Mouse (Mus musculus): ENCODE results near the gene Svs1. TPM values are rescaled to one million over a fixed set of nuclear protein-coding genes. Genes with fewer than 3 reads are reported as not detected.

The Svs1 gene
- polyA plus RNA-seq, 1 experiment = not detected

DNA sequence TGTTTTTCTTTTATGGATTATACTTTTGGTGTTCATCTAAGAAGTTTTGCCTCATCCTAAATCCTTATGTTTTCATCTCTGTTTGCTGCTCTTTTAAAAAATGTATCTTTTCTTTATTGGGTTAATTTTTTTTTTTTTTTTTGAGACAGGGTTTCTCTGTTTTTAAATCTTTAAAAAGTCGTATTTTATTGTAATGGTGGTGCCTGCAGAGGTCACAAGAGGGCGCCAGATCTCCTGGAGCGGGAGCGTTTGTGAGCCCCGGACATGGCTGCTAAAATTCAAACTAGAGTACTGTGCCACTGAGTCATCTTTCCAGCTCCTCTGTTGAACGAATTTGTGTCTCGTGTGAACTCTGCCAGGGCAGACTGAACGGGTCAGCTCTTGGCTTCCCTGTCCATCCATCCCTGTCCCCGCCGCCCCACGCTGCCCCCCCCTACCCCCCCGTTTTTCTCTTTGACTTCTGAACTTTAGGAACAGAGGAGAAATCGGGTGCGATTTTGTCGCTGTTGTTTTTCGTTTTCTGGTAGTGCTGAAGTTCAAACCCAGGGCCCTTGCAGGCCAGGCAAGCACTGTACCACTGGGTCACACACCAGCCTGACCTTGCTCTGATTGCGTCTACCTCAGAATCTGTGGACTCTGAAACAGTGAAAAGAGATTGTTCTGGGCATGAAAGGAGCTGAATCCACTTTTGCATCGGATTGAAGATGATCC lies 53.0 kb downstream of the Svs1 start:
- no peak overlapping the region for H3ac ChIP-seq (ENCODE audit: control insufficient read depth, insufficient read length)
- H3K36me3 ChIP-seq (ENCODE audit: control insufficient read depth, insufficient read depth) = no peaks in the 10 kb centered on the region
- H3K4me3 ChIP-seq = no peak overlapping the region
- H3K27me3 ChIP-seq (ENCODE audit: control insufficient read depth, insufficient read depth, insufficient read length) = no peaks in the 10 kb centered on the region
- peak overlapping the region; percentile 42 for H3K4me2 ChIP-seq (ENCODE audit: low read depth)
- H3K79me2 ChIP-seq (ENCODE audit: control insufficient read depth, insufficient read depth) = no peaks in the 10 kb centered on the region
- TF ChIP-seq TCF3 (IDR thresholded peaks at IDR 0.05; ENCODE audit: insufficient read length, low read depth) (no peak), SRF (IDR thresholded peaks at IDR 0.05; ENCODE audit: control insufficient read depth, insufficient read length, low read depth) (no peak), POLR2A (IDR thresholded peaks at IDR 0.05; ENCODE audit: insufficient read length, low read depth) (no peak), POLR2AphosphoS2 (IDR thresholded peaks at IDR 0.05; ENCODE audit: insufficient read length, low read depth) (no peak), MYOG (IDR thresholded peaks at IDR 0.05; ENCODE audit: control insufficient read depth in 1 of 3, insufficient read depth in 1 of 3, insufficient read length in 2 of 3, low read depth in 2 of 3) (no peak), CEBPB (IDR thresholded peaks at IDR 0.05; ENCODE audit: insufficient read depth, poor library complexity, severe bottlenecking) (no peak), E2F4 (IDR thresholded peaks at IDR 0.05; ENCODE audit: insufficient read depth) (no peak), MAX (IDR thresholded peaks at IDR 0.05; ENCODE audit: low read depth) (no peak), REST (IDR thresholded peaks at IDR 0.05; ENCODE audit: insufficient read depth, insufficient read length) (no peak), TCF12 (IDR thresholded peaks at IDR 0.05; ENCODE audit: insufficient read depth, poor library complexity, severe bottlenecking) (no peak), USF1 (IDR thresholded peaks at IDR 0.05; ENCODE audit: low read depth) (no peak), MYOD1 (IDR thresholded peaks at IDR 0.05; ENCODE audit: control insufficient read depth in 1 of 3, insufficient read length in 2 of 3, low read depth in 2 of 3) (no peak)

Other genes with a start within 250 kb of the Svs1 start
- gene Gimap1, start 247.8 kb upstream of the Svs1 start, polyA plus RNA-seq (2012; fragmentation: generic; extraction: Trizol) = not detected
- gene Gimap5, start 240.7 kb upstream of the Svs1 start, polyA plus RNA-seq (2012; fragmentation: generic; extraction: Trizol) = not detected
- gene Gimap3, start 216.0 kb upstream of the Svs1 start, polyA plus RNA-seq (2012; fragmentation: generic; extraction: Trizol) = not detected
- 3.0 TPM for gene Tmem176a, start 145.9 kb upstream of the Svs1 start, polyA plus RNA-seq (2012; fragmentation: generic; extraction: Trizol)
- 9.9 TPM for gene Tmem176b, start 145.4 kb upstream of the Svs1 start, polyA plus RNA-seq (2012; fragmentation: generic; extraction: Trizol)
- gene Aoc1, start 114.0 kb upstream of the Svs1 start, polyA plus RNA-seq (2012; fragmentation: generic; extraction: Trizol) = not detected
- gene 1600015I10Rik, start 57.0 kb upstream of the Svs1 start, polyA plus RNA-seq (2012; fragmentation: generic; extraction: Trizol) = not detected
- not detected for gene Doxl2, start 11.9 kb upstream of the Svs1 start, polyA plus RNA-seq (2012; fragmentation: generic; extraction: Trizol)
- gene Gpnmb, start 49.7 kb downstream of the Svs1 start, polyA plus RNA-seq (2012; fragmentation: generic; extraction: Trizol) = 0.12 TPM
- 19.6 TPM for gene Malsu1, start 86.9 kb downstream of the Svs1 start, polyA plus RNA-seq (2012; fragmentation: generic; extraction: Trizol)
- 0.26 TPM for gene Igf2bp3, start 228.1 kb downstream of the Svs1 start, polyA plus RNA-seq (2012; fragmentation: generic; extraction: Trizol)

All from myocyte (in vitro differentiated cells).